Mouse (Mus musculus): ENCODE measurements at regions not wholly inside any gene's neighbourhood (a gene's known extent, or its start where the extent isn't known, plus 50 kb on each side); places are given as distances from the start of the nearest gene placed in this dataset.
A peak's percentile ranks its signal among the peaks of the same experiment; 100 is the strongest.

GRCm38 (mm10) chr7:142835319-142835718 is 92.1 kb upstream of the Ins2 start:
- DNase-seq = no peak

- DNase-seq = no peak
These were observed 87.9 kb upstream of the Ins2 start for GRCm38 (mm10) chr7:142830969-142831673.

GRCm38 (mm10) chr7:142810711-142811110 is 67.5 kb upstream of the Ins2 start:
- DNase-seq = no peak

GRCm38 (mm10) chr7:142799424-142799823 is 56.2 kb upstream of the Ins2 start:
- DNase-seq = peak; percentile 45

- no peak for DNase-seq
These were observed 51.3 kb upstream of the Ins2 start for GRCm38 (mm10) chr7:142794481-142794880.

Measured in adrenal gland, adult 2 months (tissue).